Mouse (Mus musculus): ENCODE data around the gene Prf1.

Prf1 gene

GRCm38 (mm10) chr10:61297477-61297876 lies at the start of gene Prf1:
TSS of gene Prf1 (plus strand) at chr10:61297833.
- peak; percentile 67 for DNase-seq (ENCODE audit: low read depth)

DNA sequence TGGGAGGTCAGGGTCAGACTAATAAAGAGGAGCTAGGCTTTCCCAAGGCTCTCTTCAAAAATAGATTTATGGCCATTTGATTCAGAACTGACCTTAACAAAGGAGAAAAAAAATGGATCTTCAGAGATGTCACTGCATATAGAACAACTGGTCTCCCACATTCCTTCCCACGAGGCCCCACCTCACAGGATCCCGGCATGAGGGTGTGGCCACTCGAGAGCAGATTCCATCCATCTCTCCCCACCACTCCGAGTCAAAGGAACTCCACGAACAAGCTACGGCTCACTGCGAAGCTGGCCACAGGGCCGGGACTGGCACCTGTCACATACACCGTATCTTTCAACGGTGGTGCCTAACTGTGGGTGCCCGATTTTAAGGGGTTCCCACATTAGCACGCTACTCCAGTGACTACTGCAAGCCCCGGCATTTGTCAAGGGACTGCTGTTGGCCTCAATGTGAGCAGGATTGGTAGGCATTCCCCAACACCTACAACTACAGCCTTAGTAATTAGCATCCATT lies 49.0 kb upstream of the Prf1 start:
- no peak for DNase-seq (ENCODE audit: low read depth)

DNA sequence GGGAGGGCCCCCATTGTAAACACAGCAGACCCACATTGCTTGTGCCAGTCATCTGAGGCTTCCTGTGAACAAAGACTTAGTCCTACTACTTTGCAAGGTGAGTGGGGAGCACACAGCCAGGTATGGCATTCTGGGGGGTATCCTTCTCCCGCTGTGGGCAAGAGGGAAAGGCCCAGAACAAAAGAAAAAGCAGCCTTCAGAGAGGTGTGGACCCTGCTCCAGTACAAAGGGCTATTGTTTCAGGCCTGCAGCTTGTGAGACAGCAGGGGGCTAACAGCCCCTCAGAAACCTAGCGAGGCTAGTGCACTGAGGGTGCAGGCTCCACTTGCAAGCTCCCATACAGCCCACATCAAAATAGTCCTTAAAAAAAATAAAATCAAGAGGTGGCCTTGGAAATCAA lies 47.7 kb upstream of the Prf1 start:
- DNase-seq (ENCODE audit: low read depth) = no peak

DNA sequence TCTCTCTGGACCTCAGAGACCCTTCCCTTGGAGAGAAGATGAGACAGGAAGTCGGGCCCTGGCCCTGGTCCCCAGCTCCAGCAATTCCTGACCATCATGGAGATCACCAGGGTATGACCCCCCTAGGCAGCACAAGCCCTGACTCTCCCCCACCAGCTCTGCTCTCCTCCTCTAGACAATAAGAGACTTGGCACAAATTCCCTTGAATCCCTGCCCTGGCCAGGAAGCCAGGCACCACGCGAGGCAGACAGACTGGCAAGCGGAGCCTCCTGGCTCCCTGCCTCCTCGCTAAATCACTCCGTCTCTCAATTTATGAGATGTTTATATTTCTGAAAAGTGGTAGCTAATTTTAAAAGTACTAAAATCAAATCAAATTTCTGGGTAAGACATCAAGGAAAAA lies 42.9 kb upstream of the Prf1 start:
- DNase-seq (ENCODE audit: low read depth) = no peak

DNA sequence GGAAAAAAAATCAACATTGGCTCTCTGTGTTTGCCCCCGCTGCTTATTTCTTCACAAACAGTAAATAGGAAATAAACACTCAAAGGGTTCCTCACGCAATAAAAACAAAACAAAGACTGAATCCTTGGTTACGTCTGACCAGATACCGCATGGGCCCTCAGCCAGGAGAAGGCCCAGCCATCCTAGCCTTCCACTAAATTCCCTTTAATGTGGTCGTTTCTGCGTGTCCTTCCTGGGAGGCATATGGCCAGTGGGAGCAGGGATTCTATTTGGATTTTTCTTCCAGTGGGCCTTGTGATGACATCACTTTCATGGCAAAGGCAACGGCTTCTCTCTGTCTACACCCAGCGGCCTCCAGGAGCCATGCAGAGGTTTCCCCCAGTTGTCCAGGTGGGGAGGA lies 42.4 kb upstream of the Prf1 start:
- no peak for DNase-seq (ENCODE audit: low read depth)

- no peak for DNase-seq (ENCODE audit: low read depth)
Observed at GRCm38 (mm10) chr10:61256665-61257064, 41.0 kb upstream of the Prf1 start.

- DNase-seq (ENCODE audit: low read depth) = no peak
Observed at GRCm38 (mm10) chr10:61258131-61258530, 39.5 kb upstream of the Prf1 start.

GRCm38 (mm10) chr10:61261229-61262156 lies 36.1 kb upstream of the Prf1 start:
- DNase-seq (ENCODE audit: low read depth) = no peak

- DNase-seq (ENCODE audit: low read depth) = no peak
Observed at GRCm38 (mm10) chr10:61263606-61264005, 34.0 kb upstream of the Prf1 start.

DNA sequence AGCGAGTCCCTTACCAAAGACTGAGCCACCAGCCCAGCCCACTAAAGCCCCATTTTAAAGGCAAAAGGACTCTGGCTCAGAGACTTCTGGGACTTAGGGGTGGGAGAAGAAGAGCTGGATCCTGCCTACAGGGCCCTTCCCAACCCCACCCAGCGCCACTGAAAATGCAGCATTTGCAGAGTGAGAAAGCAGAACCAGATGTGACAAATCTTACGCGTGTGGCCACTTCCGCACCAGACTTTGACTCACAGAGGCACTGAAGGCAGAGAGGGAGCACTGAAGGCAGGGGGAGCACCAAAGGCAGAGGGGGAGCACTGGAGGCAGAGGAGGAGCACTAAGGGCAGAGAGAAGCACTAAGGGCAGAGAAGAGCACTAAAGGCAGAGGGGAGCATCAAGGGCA lies 30.3 kb upstream of the Prf1 start:
- no peak for DNase-seq (ENCODE audit: low read depth)

GRCm38 (mm10) chr10:61272089-61272626 lies 25.5 kb upstream of the Prf1 start:
- DNase-seq (ENCODE audit: low read depth) = no peak

DNA sequence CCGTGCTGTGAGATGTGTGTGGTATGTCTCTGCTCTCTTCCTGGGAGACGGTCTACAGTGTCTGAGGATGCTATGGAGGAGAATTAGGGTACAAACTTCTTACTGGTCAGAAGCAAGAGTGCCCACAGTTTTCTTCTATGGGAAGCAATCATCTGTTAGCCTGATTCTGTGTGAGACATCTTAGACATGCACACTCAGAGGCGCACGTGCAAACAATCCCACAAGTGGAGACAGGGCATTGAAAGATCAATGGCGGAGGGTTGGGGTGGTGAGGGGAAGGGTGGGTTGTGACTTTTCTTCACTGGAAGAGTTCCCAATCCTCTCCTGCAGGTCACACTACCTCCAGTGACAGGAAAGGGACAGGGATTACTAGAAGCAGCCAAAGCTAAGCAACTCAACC lies 25.0 kb upstream of the Prf1 start:
- no peak for DNase-seq (ENCODE audit: low read depth)

DNA sequence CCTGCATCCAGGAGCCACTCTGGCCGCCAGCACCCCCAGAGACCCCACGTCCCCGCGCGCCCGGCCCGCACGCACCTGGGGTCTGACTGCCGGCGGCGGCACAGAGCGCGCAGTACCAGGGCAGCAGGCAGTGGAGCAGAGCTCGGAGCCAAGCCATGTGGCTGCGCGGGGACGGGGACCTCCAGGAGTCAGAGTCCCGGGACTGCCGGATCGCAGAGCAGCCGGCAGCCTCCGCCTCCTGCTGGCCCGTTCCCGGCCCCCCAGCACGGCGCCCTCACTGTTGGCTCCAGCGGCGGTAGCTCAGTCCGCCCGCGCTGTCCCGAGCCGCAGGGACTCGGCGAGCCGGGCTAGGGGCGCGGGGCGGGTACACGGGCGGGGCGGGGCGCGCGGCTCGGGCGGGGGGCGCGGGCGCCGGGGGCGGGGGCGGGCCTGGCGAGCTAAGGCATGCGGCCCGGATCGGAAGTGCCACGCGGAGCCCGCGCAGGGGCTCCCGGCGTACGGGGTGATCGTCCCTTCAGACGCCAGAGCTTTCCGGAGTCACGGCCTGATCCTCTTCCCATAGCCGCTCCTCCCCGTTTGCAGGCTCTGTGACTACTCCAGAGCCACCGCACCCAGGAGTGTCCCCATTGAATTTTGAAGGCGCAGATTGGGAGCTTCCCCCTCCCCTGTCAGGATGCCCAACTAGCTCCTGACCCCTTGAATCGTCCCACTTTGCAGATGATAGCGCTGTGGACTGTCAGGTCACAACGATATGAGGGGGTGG lies 24.4 kb upstream of the Prf1 start, which contains the start of gene Adamts14:
Adamts14 (minus strand) TSS at position 358 of the 763 bp plus-strand sequence.
- DNase-seq (ENCODE audit: low read depth) = no peak

- DNase-seq (ENCODE audit: low read depth) = no peak
Observed at GRCm38 (mm10) chr10:61273844-61274215, 23.8 kb upstream of the Prf1 start.

DNA sequence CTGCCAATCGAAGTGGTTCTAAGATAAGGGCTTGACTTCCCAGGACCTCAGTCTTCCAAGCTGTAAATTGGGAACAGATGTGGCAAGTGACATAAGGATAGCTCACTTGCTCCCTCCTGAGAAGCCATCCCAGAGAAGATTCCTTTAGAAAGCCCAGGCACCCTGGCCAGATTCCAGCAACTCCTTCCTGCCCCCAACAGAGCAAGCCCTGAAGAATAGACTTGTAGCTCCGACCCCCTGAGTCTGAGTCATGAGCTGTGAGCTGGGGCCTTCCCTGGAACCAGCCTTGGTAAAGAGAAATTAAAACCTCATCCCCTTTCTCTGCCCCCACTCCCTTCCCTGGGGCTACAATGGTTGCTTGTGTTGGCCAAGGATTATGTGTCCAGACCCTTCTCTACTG lies 23.1 kb upstream of the Prf1 start:
- no peak for DNase-seq (ENCODE audit: low read depth)

DNA sequence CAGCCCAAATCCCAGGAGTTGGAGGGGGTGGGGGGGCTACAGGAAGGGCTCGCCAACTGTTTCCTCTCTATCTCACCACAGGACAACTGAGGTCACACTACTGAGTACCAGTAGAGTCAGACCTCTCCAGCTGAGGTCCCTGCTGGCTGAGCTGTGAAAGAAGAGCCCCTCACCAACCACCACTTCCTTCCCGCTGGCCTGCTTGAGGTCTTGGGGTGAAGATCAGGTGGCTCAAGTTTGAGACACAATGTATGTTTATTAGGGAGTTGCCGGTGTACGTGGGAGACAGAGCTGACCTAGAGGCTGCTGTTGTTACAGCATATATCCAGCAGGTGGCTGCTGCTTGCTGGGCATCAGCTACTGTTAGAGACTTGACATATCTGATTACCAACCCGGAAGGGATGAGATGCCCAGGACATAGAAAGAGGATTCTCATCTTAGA lies 21.9 kb upstream of the Prf1 start:
- peak; percentile 61 for DNase-seq (ENCODE audit: low read depth)

- no peak for DNase-seq (ENCODE audit: low read depth)
Observed at GRCm38 (mm10) chr10:61277051-61277450, 20.6 kb upstream of the Prf1 start.

DNA sequence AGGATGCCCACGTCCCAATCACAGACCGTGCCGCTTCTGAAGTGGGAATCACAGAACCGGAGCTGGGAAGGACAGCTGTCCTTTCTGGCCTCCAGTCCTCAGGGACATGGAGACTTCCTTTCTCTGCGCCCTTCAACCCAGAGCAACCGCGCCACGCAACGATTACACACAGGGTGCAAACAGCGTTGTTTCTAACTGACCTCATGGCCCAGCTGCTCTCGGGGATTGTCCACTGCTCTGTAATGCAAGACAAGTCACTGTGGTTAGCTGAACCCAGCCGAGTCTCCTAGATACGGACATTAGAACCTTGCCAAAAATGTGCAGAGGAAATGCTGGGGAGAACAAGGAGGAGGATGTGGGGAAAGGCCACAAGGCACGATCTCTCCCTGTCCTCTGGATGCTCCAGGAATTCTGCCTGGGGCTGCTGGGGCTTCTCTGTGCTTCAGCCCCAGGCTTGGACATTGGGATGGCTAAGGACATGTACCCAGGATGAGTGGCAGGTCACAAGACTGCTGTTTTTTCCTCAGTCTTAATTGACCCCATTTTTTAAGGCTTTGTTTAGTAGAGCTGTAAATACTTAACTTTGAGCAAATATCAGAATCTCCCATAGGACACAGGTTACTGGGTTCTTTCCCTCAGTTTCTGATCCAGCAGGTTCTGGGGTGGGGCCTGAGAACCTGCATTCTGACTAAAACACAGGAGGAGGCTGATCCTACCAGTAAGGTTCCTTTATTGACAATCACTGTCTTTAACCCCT lies 19.5 kb upstream of the Prf1 start:
- DNase-seq (ENCODE audit: low read depth) = no peak

GRCm38 (mm10) chr10:61281115-61281514 lies 16.5 kb upstream of the Prf1 start:
- DNase-seq (ENCODE audit: low read depth) = no peak

DNA sequence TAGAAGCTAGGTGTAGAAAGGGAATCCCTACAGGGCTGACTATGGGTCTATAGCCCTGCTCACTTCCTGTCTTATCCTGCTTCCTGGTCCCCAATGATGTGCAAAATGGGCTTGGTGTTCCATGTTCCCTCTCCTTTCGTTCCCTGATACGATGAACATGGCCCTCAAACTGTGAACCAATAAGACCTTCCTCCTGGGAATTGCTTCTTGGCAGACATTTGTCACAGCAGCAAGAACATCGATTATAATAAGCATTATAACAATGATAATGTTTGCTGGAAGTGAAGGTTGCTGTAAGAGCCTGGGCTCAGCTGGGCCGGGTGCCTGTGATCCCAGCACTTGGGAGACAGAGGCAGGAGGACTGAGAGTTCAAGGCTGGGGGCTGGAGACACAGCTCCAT lies 13.3 kb upstream of the Prf1 start:
- DNase-seq (ENCODE audit: low read depth) = no peak

DNA sequence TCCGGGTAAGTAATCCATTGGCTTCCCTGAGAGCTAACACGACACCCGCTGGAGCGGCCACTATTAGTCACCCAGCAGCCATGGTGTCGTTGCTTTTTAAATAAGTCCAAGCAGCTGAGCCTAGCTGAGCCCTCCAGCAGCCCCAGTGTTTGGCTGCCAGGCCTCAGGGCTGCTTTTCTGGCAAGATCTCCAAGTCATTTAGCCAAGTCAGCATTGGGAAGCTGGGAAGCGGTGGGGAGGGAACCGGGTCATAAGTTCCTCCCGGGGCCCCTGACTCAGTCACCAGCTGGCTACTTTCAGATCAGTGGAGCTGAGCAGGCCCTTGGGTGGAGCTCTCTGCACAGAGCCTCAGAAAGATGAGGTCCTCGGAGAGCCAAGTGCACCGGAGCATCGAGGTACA lies 12.4 kb upstream of the Prf1 start:
- DNase-seq (ENCODE audit: low read depth) = no peak

GRCm38 (mm10) chr10:61286246-61286645 lies 11.4 kb upstream of the Prf1 start:
- no peak for DNase-seq (ENCODE audit: low read depth)
